Mouse (Mus musculus) layer of hippocampus, adult 18-20 months (tissue): Measurements from ENCODE around the gene Ifi35. TPM values are rescaled to one million over a fixed set of nuclear protein-coding genes. Genes with fewer than 3 reads are reported as not detected.
"Not testable (repeated sequence)": the region's sequence is repeated elsewhere in the genome, so short reads cannot be mapped to it uniquely, and the experiment has no call there.

Experiments used
- DNase-seq, 2 experiments: peaks; one replicate each; pipeline ENCODE4 v3.0.0; 2022; ENCODE audit warnings: low spot score in 2 of 2
- total RNA-seq, 2 experiments: library from RNA; stranded (reverse); gene quantifications; 2 replicates each; pipeline ENCODE4 v1.2.3; 2021

The Ifi35 gene
- total RNA-seq, 2 experiments from 2014 or later = 2.4 to 2.7 TPM

- not testable (repeated sequence) for DNase-seq
These were observed 1.3 kb upstream of the Ifi35 start for GRCm38 (mm10) chr11:101446860-101447259.

DNA sequence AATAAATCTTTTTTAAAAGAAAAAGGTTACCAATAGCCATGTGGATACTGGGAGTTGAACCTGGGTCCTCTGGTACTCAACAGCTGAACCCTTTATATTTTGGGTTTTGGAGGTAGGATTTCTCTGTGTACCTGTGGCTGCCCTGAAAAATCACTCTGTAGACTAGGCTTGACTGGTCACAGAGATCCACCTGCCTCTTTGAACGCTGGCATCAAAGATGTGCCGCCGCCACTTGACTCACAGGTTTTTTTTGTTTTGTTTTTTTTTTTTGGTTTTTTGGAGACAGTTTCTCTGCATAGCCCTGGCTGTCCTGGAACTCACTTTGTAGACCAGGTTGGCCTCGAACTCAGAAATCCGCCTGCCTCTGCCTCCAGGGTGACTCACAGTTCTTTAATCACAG, 421 bp upstream of the Ifi35 start:
- DNase-seq = no peak

DNA sequence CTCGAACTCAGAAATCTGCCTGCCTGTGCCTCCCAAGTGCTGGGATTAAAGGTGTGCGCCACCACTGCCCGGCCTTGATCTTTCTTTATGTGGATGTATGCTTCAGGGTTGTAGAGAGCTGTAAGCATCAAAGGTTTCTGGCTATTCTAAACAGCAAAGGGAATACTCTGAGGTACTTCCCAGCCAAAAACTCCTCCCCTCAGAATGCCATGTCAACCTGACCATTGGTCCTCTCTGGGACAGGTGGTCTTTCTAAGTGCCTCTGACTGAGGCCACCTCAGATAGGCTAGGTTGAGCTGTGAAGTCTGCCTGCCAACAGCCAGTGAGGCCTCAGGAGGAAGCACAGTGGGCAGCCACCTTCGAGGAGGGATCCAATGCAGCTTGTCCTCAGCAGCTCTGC, 692 bp downstream of the Ifi35 start:
- DNase-seq = no peak

GRCm38 (mm10) chr11:101449596-101449995, 1.4 kb downstream of the Ifi35 start:
- not testable (repeated sequence) for DNase-seq

DNA sequence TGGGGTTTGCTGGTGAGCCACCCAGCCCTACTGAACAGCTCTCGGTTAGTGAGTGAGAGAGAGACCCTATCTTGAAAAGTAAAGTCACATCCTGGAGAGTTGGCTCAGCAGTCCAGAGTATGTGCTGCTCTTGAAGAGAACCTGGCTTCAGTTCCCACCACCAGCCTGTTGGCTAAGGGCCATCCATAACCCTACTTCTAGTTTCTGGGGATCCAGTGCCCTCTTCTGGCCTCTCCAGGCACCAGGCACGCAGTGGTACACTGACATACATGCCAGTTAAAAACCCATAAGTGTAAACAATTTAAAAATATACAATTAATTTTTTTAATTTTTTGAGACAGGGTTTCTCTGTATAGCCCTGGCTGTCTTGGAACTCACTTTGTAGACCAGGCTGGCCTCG, 2.2 kb downstream of the Ifi35 start:
- DNase-seq = no peak

DNA sequence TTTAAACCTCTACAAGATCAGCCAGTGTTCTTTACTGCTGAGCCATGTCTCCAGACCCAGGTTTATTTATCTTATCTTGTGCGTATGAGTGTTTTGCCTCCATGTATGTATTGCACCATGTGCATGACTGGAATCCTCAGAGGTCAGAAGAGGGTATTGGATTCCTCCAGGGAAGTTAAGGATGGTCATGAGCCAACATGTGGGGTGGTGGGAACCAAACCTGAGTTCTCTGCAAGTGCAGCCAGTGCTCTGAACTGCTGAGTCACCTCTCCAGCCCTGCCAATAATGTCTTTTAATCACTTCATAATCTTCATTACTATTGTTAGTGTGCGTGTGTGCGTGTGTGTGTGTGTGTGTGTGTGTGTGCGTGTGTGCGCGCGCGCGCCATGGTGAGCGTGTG, 3.3 kb downstream of the Ifi35 start:
- DNase-seq = no peak

- no peak for DNase-seq
These were observed 4.0 kb downstream of the Ifi35 start for GRCm38 (mm10) chr11:101452093-101452774.

- DNase-seq = no peak
These were observed 6.5 kb downstream of the Ifi35 start for GRCm38 (mm10) chr11:101454702-101455101.

DNA sequence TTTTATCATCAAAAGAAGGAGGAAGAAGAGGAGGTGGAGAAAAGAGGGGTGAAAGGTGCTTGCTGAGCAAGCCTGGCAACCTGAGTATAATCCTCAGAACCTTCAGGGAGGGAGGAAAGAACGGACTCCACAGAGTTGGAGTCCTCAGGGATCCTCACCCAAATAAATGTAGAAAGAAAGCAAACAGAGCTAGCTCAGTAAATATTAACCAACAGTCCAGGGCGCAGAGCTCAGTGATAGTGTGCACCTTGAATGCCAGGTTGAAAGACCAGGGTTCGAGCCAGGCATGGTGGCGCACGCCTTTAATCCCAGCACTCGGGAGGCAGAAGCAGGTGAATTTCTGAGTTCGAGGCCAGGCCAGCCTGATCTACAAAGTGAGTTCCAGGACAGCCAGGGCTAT, 7.4 kb downstream of the Ifi35 start:
- no peak for DNase-seq

DNA sequence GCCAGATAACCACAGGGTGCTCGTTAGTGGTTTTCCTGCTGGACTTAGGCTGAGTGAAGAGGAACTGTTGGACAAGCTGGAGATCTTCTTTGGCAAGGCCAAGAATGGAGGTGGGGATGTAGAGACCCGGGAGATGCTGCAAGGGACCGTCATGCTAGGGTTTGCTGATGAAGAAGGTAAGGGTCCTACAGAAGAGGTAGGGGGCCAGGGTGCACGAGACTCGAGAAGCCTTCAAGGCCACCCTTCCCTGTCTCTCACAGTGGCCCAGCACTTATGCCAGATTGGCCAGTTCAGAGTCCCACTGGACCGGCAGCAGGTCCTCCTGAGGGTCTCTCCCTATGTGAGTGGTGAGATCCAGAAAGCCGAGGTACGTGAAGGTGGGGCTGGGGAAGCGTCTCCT, 9.4 kb downstream of the Ifi35 start:
- DNase-seq = no peak

DNA sequence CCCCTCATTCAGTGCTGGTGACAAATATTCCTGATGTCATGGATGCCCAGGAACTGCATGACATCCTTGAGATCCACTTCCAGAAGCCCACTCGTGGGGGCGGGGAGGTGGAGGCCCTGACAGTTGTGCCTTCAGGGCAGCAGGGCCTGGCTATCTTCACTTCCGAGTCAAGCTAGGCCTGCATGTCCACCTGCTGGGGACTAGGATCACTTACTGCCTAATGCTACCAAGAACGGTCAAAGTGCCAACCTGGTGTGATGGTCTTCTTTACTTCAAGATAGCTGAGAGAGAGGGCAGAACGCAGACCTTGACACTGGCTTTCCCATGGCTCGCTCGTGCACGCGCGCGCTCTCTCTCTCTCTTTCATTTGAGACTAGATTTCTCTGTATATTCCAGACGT, 10.0 kb downstream of the Ifi35 start:
- no peak for DNase-seq

GRCm38 (mm10) chr11:101459716-101460115, 11.5 kb downstream of the Ifi35 start:
- DNase-seq = no peak

GRCm38 (mm10) chr11:101460321-101460720, 12.1 kb downstream of the Ifi35 start:
- DNase-seq = no peak

DNA sequence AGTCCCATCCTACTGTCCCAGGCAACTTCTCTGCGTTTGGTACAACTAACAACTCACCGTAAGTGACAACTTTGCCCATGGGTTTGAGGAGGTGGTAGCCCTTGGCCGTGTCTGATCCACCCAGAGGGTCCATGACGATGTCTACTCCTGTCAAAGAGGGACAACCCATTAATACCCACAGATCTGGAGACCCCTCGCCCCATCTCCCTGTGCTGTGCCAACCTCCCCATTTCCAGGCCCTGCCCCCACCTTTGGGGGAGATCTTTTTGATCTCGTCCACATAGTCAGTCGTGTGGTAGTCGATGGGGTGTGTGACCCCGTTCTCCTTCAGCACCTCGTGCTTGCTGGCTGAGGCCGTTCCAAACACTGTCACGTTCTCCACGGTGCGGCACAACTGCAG, 13.9 kb downstream of the Ifi35 start:
- DNase-seq = no peak

DNA sequence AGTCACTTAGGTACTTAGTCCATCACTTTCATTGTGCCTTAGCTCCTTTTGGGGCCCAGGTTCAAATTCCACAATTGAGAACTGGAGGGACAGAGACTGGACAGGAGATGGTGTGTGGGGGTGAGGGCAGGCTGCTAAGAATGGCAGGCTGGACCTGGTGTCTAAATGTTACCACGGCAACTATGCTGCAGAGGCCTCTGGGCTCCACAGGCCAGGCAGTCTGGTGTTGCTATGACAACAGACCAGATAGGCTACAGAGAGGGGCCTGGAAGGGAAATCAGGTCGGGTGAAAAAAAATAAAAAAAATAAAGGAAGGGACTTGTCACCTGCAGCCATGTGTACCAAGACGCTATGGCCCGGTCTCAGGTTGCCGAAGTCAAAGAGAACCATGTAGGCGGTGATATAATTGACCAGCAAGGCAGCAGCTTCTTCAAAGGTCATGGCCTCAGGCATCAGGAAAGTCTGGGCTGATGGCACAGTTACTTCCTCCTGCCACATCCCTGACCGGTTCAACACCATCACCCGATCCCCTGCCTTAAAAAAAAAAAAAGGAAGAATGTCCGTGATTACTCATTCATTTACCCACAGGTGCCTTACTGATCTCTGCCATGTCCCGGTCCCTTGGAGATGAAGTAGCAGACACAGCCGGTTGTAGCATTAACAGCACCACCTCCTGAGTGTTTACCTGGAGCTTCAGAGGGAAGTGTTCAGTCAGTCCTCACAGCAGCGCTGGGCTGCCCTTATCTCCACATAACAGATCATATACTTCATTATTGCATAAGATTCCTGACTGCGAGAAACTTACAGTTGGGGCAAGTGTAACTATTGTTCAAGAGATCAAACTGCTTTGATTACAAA, 14.6 kb downstream of the Ifi35 start:
- no peak for DNase-seq

DNA sequence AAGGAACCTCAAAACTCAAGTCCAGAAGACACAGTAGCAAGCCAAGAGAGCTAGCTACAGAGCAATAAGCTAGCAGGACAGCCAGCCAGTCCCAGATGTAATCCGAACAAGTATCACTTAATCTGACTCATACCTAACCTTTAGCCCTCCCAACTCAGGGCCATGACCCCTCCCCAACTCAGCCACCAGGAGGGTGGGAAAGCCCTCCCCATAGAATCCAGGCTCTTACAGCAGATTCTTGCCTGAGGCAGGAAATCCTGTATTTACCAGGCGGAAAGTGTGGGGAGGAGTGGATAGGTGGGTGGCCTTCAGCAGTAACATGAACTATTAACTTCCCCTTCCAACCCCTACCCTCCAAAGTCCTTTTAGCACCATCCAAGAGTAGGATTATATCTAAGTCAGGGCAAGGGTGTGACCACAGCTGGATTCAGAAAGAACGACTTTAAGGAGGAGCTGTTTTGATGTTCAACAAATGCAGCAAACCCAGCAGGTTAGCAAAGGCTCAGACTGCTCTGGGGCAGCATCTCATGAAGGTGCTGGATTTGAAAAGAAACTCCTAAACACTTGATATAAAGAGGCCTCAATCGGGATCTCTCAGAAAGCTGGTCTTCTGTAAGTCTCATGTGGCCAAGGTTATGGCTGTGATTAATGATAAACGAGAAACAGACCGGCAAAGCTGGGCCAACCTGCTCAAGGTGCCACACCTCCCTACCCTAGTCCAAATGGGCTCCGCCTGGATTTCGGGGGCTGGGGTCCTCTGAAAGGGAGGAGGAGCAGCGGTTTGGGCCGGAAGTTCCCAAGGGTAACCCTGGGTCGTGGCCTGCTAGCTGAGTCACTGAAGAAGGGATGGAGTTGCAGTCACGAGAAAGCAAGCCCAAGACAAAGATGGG, 16.2 kb downstream of the Ifi35 start, which contains the start of gene Rnd2:
Gene Rnd2 (plus strand): TSS at position 789 of the 890 bp plus-strand sequence.
- DNase-seq = no peak

- no peak for DNase-seq
These were observed 17.1 kb downstream of the Ifi35 start for GRCm38 (mm10) chr11:101465101-101465868.

GRCm38 (mm10) chr11:101465869-101466551, 17.8 kb downstream of the Ifi35 start, which contains the start of gene Vat1:
Vat1 (minus strand) TSS chr11:101466230.
- peak; percentile 19 to 53 for DNase-seq

DNA sequence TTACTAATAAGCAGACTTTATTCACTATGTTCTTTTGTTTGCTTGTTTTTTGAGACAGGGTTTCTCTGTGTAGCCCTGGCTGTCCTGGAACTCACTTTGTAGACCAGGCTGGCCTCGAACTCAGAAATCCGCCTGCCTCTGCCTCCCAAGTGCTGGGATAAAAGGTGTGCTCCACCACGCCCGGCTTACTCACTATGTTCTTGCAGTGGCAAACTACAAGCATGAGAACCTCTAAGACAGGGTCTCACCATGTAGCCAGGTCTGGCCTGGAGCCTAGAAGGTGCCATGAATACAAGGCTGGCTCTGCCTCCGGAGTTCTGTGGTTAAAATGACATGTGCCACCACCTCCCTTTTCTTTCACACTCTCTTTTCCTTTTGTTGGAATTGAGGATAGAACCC, 18.3 kb downstream of the Ifi35 start:
- not testable (repeated sequence) for DNase-seq
